Mouse (Mus musculus) C2C12 (cell line): ENCODE measurements around the gene Arhgef26. TPM values are rescaled to one million over a fixed set of nuclear protein-coding genes. Genes with fewer than 3 reads are reported as not detected.

Experiments
- H3K27me3 ChIP-seq: one replicate; pipeline ENCODE4 v1.6.1; 2011; ENCODE audit not compliant: control insufficient read depth, insufficient read depth, insufficient read length
- H3K36me3 ChIP-seq: one replicate; pipeline ENCODE4 v1.6.1; 2011; ENCODE audit not compliant: control insufficient read depth, insufficient read depth
- H3K4me3 ChIP-seq: one replicate; pipeline ENCODE4 v1.5.1; 2011; ENCODE audit warnings: mild to moderate bottlenecking, control low read depth; ENCODE audit not compliant: poor library complexity, insufficient read depth, severe bottlenecking
- H3K79me2 ChIP-seq: one replicate; pipeline ENCODE4 v1.6.1; 2011; ENCODE audit not compliant: control insufficient read depth, insufficient read depth
- H3K79me3 ChIP-seq: one replicate; pipeline ENCODE4 v1.6.1; 2011; ENCODE audit warnings: low read depth, control low read depth
- H3ac ChIP-seq: one replicate; pipeline ENCODE3; 2011; ENCODE audit warnings: low read depth; ENCODE audit not compliant: control insufficient read depth, insufficient read length
- CEBPB ChIP-seq: IDR thresholded peaks from one replicate; pipeline ENCODE4 v1.6.1; 2011; ENCODE audit warnings: low read depth, mild to moderate bottlenecking, control low read depth, moderate library complexity
- CTCF ChIP-seq: IDR thresholded peaks from one replicate; pipeline ENCODE4 v1.5.1; 2011; ENCODE audit not compliant: control insufficient read depth, insufficient read depth, insufficient read length
- FOSL1 ChIP-seq: IDR thresholded peaks from one replicate; pipeline ENCODE4 v1.8.0; 2011; ENCODE audit warnings: mild to moderate bottlenecking, low read length; ENCODE audit not compliant: poor library complexity, insufficient read depth, severe bottlenecking
- MAX ChIP-seq: IDR thresholded peaks from one replicate; pipeline ENCODE4 v1.6.1; 2011; ENCODE audit warnings: mild to moderate bottlenecking, control low read depth
- MYOD1 ChIP-seq: IDR thresholded peaks from one replicate; pipeline ENCODE4 v1.6.1; 2011; ENCODE audit warnings: low read depth; ENCODE audit not compliant: control insufficient read depth, insufficient read length
- MYOG ChIP-seq: IDR thresholded peaks from one replicate; pipeline ENCODE4 v1.6.1; 2011; ENCODE audit not compliant: control insufficient read depth, insufficient read length; ENCODE audit errors: extremely low read depth
- USF1 ChIP-seq: IDR thresholded peaks from one replicate; pipeline ENCODE4 v1.6.1; 2011; ENCODE audit warnings: low read depth, mild to moderate bottlenecking, control low read depth, moderate library complexity
- polyA plus RNA-seq: library from polyadenylated mRNA; unstranded; fragments of >200 nt; fragmentation: generic; extraction: Trizol; gene quantifications from one replicate; pipeline ENCODE4 v1.2.1, GENCODE M21; 2012; ENCODE audit warnings: missing spikeins

Arhgef26 gene
- polyA plus RNA-seq, 1 experiment, result 1.9 TPM

DNA sequence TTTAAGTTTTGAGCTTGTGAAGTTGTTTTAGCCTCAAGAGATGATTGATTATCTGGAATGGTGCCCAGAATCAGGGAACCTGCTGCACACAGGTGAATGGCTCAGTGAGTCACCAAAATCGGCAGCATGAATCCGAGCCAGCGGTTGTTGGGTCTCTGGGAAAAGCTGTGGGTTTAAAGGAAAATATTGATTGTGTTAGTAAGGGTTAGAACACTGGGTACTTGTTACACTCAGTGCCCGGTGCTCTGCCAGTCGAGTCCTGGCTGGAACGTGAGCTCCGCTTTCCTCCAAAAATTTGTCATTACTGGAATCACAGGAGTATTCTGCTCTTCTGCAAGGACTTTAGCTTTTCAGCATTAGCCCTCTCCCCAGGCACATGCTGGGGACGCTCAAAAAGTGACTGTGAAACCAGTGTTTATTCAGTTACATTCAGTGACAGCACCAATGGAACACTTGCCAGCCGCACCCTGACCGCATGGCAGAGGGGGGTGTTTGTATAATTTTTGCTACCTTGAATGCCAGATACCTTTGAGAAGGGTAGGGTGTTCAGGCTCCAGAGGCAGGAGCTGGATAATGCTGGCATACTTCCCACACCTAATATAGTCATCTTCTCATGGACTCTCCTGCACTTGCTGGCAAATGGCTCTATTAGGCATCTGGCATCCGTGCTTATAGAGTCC lies 11.2 kb downstream of the Arhgef26 start:
- H3ac ChIP-seq, result no peak overlapping the region
- no peaks in the 10 kb centered on the region for H3K79me3 ChIP-seq
- no peaks in the 10 kb centered on the region for H3K27me3 ChIP-seq
- H3K4me3 ChIP-seq, result no peak overlapping the region
- TF ChIP-seq CTCF (no peak), MAX (no peak), CEBPB (no peak), USF1 (no peak), MYOD1 (no peak), FOSL1 (no peak), MYOG (no peak)
- H3K36me3 ChIP-seq, result no peaks in the 10 kb centered on the region
- no peaks in the 10 kb centered on the region for H3K79me2 ChIP-seq

GRCm38 (mm10) chr3:62352071-62352470 lies 13.9 kb downstream of the Arhgef26 start:
- Histone ChIP-seq H3K79me2 (no peaks in the 10 kb centered on the region), H3ac (no peak overlapping the region), H3K27me3 (no peaks in the 10 kb centered on the region), H3K4me3 (no peak overlapping the region), H3K36me3 (no peaks in the 10 kb centered on the region), H3K79me3 (no peaks in the 10 kb centered on the region)
- TF ChIP-seq USF1 (no peak), CEBPB (no peak), MAX (no peak), CTCF (no peak), MYOD1 (no peak), MYOG (no peak), FOSL1 (no peak)

DNA sequence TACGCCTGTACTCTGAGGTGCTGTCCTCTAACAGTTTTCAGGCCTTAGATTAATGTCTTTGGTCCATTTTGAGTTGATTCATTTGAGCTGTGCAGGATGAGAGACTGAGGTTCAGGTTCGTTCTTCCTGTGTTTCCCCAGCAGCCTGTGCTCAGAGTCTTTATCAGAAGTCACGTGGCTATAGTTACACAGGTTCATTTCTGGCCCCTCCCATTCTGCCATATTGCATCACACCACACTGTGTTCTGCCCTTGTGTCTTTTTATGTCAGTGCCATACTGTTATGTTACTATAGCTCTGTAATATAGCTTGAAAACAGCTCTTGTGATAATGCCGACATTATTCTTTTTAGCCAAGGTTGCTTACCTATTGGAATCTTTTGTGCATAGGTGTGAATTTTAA lies 14.7 kb downstream of the Arhgef26 start:
- H3K4me3 ChIP-seq, result no peak overlapping the region
- H3K79me2 ChIP-seq, result no peaks in the 10 kb centered on the region
- no peak overlapping the region for H3ac ChIP-seq
- H3K79me3 ChIP-seq, result no peaks in the 10 kb centered on the region
- no peaks in the 10 kb centered on the region for H3K27me3 ChIP-seq
- H3K36me3 ChIP-seq, result no peaks in the 10 kb centered on the region
- TF ChIP-seq USF1, result no peak
- TF ChIP-seq CTCF, result no peak
- no peak for TF ChIP-seq MYOD1
- TF ChIP-seq MAX, result no peak
- no peak for TF ChIP-seq FOSL1
- TF ChIP-seq CEBPB, result no peak
- TF ChIP-seq MYOG, result no peak

GRCm38 (mm10) chr3:62367882-62368281 lies 29.7 kb downstream of the Arhgef26 start:
- TF ChIP-seq FOSL1 (no peak), MYOG (no peak), CEBPB (no peak), MYOD1 (no peak), CTCF (no peak), MAX (no peak), USF1 (no peak)
- H3K79me3 ChIP-seq, result no peaks in the 10 kb centered on the region

GRCm38 (mm10) chr3:62372841-62373240 lies 34.7 kb downstream of the Arhgef26 start:
- TF ChIP-seq MAX (no peak), MYOG (no peak), FOSL1 (no peak), CTCF (no peak), USF1 (no peak), MYOD1 (no peak), CEBPB (no peak)
- no peaks in the 10 kb centered on the region for H3K79me2 ChIP-seq
- no peaks in the 10 kb centered on the region for H3K79me3 ChIP-seq
- H3K27me3 ChIP-seq, result no peaks in the 10 kb centered on the region
- no peak overlapping the region for H3K4me3 ChIP-seq
- H3ac ChIP-seq, result no peak overlapping the region
- no peaks in the 10 kb centered on the region for H3K36me3 ChIP-seq

More at GRCm38 (mm10) chr3:62367882-62368281, 29.7 kb downstream of the Arhgef26 start:
- H3K36me3 ChIP-seq, result no peaks in the 10 kb centered on the region
- no peaks in the 10 kb centered on the region for H3K79me2 ChIP-seq
- H3K4me3 ChIP-seq, result no peak overlapping the region
- H3ac ChIP-seq, result no peak overlapping the region
- H3K27me3 ChIP-seq, result no peaks in the 10 kb centered on the region

DNA sequence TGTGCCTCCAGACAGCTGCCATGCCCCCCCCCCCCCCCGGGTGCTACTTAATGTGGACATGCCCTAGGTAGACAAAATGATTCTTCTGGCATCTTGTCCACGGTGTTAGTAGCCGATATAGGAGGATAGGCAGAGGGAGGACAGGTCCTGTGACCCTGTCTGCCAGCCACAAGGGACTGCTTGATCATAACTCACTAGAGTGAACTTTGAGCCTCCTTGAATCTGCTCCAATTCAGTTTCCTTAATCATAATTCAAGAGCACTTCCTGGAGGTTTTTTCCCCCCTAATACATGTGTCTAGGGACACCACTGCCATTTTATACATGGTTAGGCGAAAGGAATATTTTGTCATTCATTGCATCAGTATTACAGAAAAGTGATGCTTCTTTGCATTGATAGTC lies 36.2 kb downstream of the Arhgef26 start:
- no peak overlapping the region for H3ac ChIP-seq
- H3K27me3 ChIP-seq, result no peaks in the 10 kb centered on the region
- H3K79me2 ChIP-seq, result no peaks in the 10 kb centered on the region
- H3K79me3 ChIP-seq, result no peaks in the 10 kb centered on the region
- no peaks in the 10 kb centered on the region for H3K36me3 ChIP-seq
- TF ChIP-seq CTCF, result no peak
- no peak for TF ChIP-seq MYOD1
- no peak for TF ChIP-seq MYOG
- no peak for TF ChIP-seq USF1
- no peak for TF ChIP-seq CEBPB
- TF ChIP-seq FOSL1, result no peak
- no peak for TF ChIP-seq MAX
- no peak overlapping the region for H3K4me3 ChIP-seq
